Mouse (Mus musculus): ENCODE results near the gene Med24. TPM values are rescaled to one million over a fixed set of nuclear protein-coding genes. Genes with fewer than 3 reads are reported as not detected.

The Med24 gene
- polyA plus RNA-seq, 1 experiment from 2014 or later: 80.0 TPM

- Histone ChIP-seq H3K27me3 (replicated peaks) (no peaks in the 10 kb centered on the region), H3K4me3 (0 out of 2 replicates have a peak overlapping the region, but pooled peaks have one; percentile 13), H3K9me3 (no peaks in the 10 kb centered on the region), H3K4me1 (peaks cover 93% of the 10 kb centered on the region), H3K27ac (peak overlapping the region; percentile 83), H3K36me3 (peaks cover 14% of the 10 kb centered on the region), H3K9ac (peak overlapping the region; percentile 59), H3K4me2 (replicated peaks) (peak overlapping the region; percentile 77)
- 21% methylated on average over 5 of the region's 5 CpGs for WGBS
- peak; percentile 26; the same call in 1 of the 2 replicates for ATAC-seq (ENCODE audit: low FRiP score, low read depth)
Measured at GRCm38 (mm10) chr11:98749716-98750115, 20.5 kb upstream of the Med24 start.

DNA sequence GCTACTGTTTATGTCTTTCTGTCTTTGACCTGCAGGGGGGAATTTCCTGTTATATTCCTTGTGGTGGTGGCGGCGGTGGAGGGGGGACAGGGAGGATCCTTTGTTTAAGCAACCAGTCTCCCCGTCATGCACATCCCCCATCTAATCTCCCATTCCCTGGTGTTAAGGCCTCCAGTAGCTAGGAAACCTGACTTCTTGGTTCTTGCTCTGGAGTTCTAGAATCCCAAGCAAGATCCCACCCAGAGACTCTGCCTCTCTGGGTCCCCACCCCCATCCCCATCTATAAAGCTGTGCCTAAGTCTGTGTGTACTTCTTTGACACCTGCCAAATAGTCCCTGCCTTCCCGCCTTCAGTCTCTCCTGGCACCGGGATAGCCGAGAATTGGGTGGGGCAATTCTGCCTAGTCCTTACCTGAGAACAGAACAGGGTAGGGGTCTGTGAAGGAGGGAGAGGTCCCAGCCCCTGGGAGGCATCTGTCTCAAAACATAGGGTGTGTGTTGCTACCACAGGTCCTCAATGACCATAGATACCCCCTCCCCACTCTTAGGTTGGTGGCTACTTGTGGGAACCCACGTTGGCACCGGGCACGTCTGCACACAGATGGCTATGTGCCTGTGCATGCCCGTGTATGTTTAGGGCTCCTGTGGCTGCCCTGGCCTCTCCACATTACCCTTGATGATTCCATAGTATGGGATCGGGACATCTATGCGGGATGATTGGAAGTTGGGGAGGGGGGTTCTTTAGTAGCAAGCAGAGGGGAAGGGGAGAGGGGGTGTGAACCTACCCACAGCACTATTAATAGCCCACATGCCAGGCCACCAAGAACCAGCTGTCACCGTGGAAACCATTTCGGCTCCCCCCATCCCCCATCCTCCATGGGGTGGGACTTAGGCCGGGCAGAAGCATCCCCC lies 19.5 kb upstream of the Med24 start:
- Histone ChIP-seq H3K36me3 (peaks cover 5% of the 10 kb centered on the region), H3K4me2 (replicated peaks) (peak overlapping the region; percentile 77), H3K9me3 (no peaks in the 10 kb centered on the region), H3K4me3 (0 out of 2 replicates have a peak overlapping the region, but pooled peaks have one; percentile 15), H3K4me1 (peaks cover 94% of the 10 kb centered on the region), H3K27me3 (replicated peaks) (no peaks in the 10 kb centered on the region), H3K9ac (peak overlapping the region; percentile 59), H3K27ac (peak overlapping the region; percentile 83)
- WGBS: 23% methylated on average over 15 of the region's 15 CpGs
- peak; percentile 51 for ATAC-seq (ENCODE audit: low FRiP score, low read depth)

DNA sequence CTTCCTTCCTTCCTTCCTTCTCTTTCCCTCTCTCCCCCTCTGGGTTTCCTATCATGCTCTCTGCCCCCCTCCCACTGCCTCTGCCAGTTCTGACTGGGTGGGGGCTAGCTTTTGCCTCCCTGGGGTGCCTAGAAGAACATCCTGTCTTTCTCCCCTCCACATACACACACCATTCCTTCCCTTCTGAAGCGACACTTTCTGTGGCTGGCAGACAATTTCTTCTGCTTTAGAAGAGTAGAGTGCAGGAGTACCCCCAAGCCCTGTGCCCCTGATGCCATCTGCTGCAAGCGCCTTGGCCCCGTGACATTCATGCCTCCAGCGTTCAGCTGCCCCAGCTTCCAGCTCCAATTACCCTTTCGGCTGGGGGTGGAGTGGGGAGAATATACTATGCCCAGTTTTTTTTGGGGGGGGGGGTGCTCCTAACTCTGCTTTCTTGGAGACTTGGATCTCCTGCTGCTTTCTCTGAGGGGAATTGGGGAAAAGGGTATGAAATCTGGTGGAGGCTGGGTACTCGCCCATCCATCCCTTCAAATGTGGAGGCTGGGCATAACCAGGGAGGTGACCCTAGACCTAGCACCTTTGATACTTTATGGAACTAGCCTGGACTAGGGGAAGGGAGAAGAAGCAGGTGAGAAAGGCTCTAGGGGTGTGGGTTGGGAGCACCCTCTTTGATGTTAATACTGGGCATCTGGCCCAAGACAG lies 18.7 kb upstream of the Med24 start:
- ATAC-seq (ENCODE audit: low FRiP score, low read depth): no peak
- Histone ChIP-seq H3K4me1 (peaks cover 100% of the 10 kb centered on the region), H3K9me3 (no peaks in the 10 kb centered on the region), H3K4me3 (peak overlapping the region; percentile 15; the same call in 1 of the 2 replicates), H3K27me3 (replicated peaks) (no peaks in the 10 kb centered on the region), H3K36me3 (no peaks in the 10 kb centered on the region), H3K27ac (peak overlapping the region; percentile 83), H3K4me2 (replicated peaks) (peak overlapping the region; percentile 77), H3K9ac (peak overlapping the region; percentile 36)
- 23% methylated on average over 6 of the region's 6 CpGs for WGBS

GRCm38 (mm10) chr11:98746855-98747693 lies 17.8 kb upstream of the Med24 start:
- H3K27ac ChIP-seq: peak overlapping the region; percentile 83
- no peaks in the 10 kb centered on the region for H3K27me3 ChIP-seq (replicated peaks)
- peak overlapping the region; percentile 15; the same call in 1 of the 2 replicates for H3K4me3 ChIP-seq
- H3K36me3 ChIP-seq: no peaks in the 10 kb centered on the region
- no peaks in the 10 kb centered on the region for H3K9me3 ChIP-seq
- peak overlapping the region; percentile 30 for H3K9ac ChIP-seq
- 7% methylated on average over 19 of the region's 19 CpGs for WGBS
- H3K4me1 ChIP-seq: peaks cover 97% of the 10 kb centered on the region
- H3K4me2 ChIP-seq (replicated peaks): peak overlapping the region; percentile 77
- peak; percentile 34; the same call in 1 of the 2 replicates for ATAC-seq (ENCODE audit: low FRiP score, low read depth)

- ATAC-seq (ENCODE audit: low FRiP score, low read depth): no peak
- H3K4me3 ChIP-seq: no peak overlapping the region
- WGBS: 50% methylated on average over 12 of the region's 12 CpGs
- H3K27me3 ChIP-seq (replicated peaks): no peaks in the 10 kb centered on the region
- peak overlapping the region; percentile 30; the same call in 1 of the 2 replicates for H3K9ac ChIP-seq
- H3K4me2 ChIP-seq (replicated peaks): peak overlapping the region; percentile 77
- no peaks in the 10 kb centered on the region for H3K9me3 ChIP-seq
- peaks cover 93% of the 10 kb centered on the region for H3K4me1 ChIP-seq
- no peaks in the 10 kb centered on the region for H3K36me3 ChIP-seq
- H3K27ac ChIP-seq: no peak overlapping the region
Measured at GRCm38 (mm10) chr11:98745932-98746853, 17.0 kb upstream of the Med24 start.

- peaks cover 91% of the 10 kb centered on the region for H3K4me1 ChIP-seq
- no peak for ATAC-seq (ENCODE audit: low FRiP score, low read depth)
Measured at GRCm38 (mm10) chr11:98744456-98745019, 15.3 kb upstream of the Med24 start.

GRCm38 (mm10) chr11:98743655-98744345 lies 14.6 kb upstream of the Med24 start:
- no peaks in the 10 kb centered on the region for H3K9me3 ChIP-seq
- H3K36me3 ChIP-seq: no peaks in the 10 kb centered on the region
- H3K4me2 ChIP-seq (replicated peaks): peak overlapping the region; percentile 77
- peak overlapping the region; percentile 28 for H3K27ac ChIP-seq
- H3K4me1 ChIP-seq: peaks cover 86% of the 10 kb centered on the region
- H3K4me3 ChIP-seq: peak overlapping the region; percentile 91
- H3K27me3 ChIP-seq (replicated peaks): no peaks in the 10 kb centered on the region
- 9% methylated on average over 9 of the region's 9 CpGs for WGBS
- peak overlapping the region; percentile 40 for H3K9ac ChIP-seq
- ATAC-seq (ENCODE audit: low FRiP score, low read depth): no peak

More at GRCm38 (mm10) chr11:98744456-98745019, 15.3 kb upstream of the Med24 start:
- no peaks in the 10 kb centered on the region for H3K27me3 ChIP-seq (replicated peaks)
- peak overlapping the region; percentile 28 for H3K27ac ChIP-seq
- no peaks in the 10 kb centered on the region for H3K9me3 ChIP-seq
- no peaks in the 10 kb centered on the region for H3K36me3 ChIP-seq
- peak overlapping the region; percentile 91 for H3K4me3 ChIP-seq
- H3K4me2 ChIP-seq (replicated peaks): peak overlapping the region; percentile 77
- peak overlapping the region; percentile 40 for H3K9ac ChIP-seq
- WGBS: 45% methylated on average over 7 of the region's 7 CpGs

- peak overlapping the region; percentile 92 for H3K27ac ChIP-seq
- H3K9ac ChIP-seq: peak overlapping the region; percentile 96
- no peaks in the 10 kb centered on the region for H3K36me3 ChIP-seq
- peak overlapping the region; percentile 77 for H3K4me2 ChIP-seq (replicated peaks)
- H3K27me3 ChIP-seq (replicated peaks): no peaks in the 10 kb centered on the region
- peak overlapping the region; percentile 91 for H3K4me3 ChIP-seq
- ATAC-seq (ENCODE audit: low FRiP score, low read depth): 0 out of 2 replicates have a peak, but pooled peaks have one; percentile 4
- no peaks in the 10 kb centered on the region for H3K9me3 ChIP-seq
- WGBS: 3% methylated on average over 21 of the region's 21 CpGs
- H3K4me1 ChIP-seq: peaks cover 82% of the 10 kb centered on the region
Measured at GRCm38 (mm10) chr11:98742397-98743291, 13.4 kb upstream of the Med24 start.

DNA sequence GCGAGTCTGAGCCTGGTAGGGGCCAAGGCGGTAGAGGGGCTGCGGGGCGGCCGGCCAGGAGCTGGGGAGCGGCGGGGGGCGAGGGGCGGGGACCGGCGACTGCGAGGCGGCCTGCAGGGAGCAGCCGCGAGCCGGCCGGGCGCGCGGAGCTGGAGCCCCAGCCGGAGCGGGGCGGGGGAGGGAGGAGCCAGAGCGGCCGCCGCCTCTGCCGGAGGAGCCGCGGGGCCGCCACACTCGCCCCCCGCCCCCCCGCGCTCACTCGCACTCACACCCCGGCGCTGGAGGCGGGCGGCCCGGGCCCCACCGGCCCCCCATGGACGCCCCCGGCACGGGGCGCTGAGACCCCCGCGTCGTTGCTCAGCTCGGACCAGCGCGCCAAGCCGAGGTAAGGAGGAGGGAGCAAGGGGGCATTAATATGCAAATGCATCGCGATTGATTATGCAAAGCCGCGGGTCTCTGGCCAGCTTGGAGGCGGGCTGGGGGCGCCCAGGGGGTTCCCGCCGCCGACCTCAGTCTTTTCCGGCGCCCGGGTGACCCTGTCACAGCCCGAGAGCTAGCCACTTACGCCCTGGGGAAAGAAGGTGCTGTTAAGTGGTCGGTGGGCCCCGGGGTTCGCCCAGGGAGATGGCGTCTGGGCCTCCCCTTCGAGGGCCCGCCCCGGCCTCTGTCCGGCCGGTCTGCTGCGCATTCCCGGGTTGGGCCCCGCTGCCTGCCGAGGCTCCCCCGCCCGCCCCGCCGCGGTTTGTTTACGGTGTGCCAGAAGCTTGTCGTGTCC lies 12.6 kb upstream of the Med24 start:
- Histone ChIP-seq H3K4me1 (peaks cover 74% of the 10 kb centered on the region), H3K36me3 (no peaks in the 10 kb centered on the region), H3K9ac (peak overlapping the region; percentile 96), H3K4me2 (replicated peaks) (peak overlapping the region; percentile 77), H3K27me3 (replicated peaks) (no peaks in the 10 kb centered on the region), H3K9me3 (no peaks in the 10 kb centered on the region), H3K27ac (peak overlapping the region; percentile 92), H3K4me3 (peak overlapping the region; percentile 91)
- peak; percentile 77 for ATAC-seq (ENCODE audit: low FRiP score, low read depth)
- 1% methylated on average over 80 of the region's 86 CpGs for WGBS
